Mouse (Mus musculus) kidney, embryonic 15.5 days (tissue): Measurements from ENCODE around the gene Rpl10a. TPM values are rescaled to one million over a fixed set of nuclear protein-coding genes. Genes with fewer than 3 reads are reported as not detected.

Experiments used
- ATAC-seq: fragments of 200-750 bp; cut with Nextera tagmentation; replicated peaks from 2 replicates; pipeline ENCODE4 v1.8.0; 2017; ENCODE audit warnings: moderate TSS enrichment; ENCODE audit not compliant: low FRiP score
- H3K27ac ChIP-seq: fragments of 300-500 bp; sonication (generic); 2 replicates; pipeline ENCODE4 v1.5.1; 2015; ENCODE audit warnings: mild to moderate bottlenecking, inconsistent platforms
- H3K27me3 ChIP-seq: fragments of 300-500 bp; sonication (generic); 2 replicates; pipeline ENCODE4 v1.6.1; 2015; ENCODE audit warnings: inconsistent platforms
- H3K36me3 ChIP-seq: fragments of 300-500 bp; sonication (generic); 2 replicates; pipeline ENCODE4 v1.6.1; 2015; ENCODE audit warnings: inconsistent platforms
- H3K4me1 ChIP-seq: fragments of 300-500 bp; sonication (generic); 2 replicates; pipeline ENCODE4 v1.6.1; 2015; ENCODE audit warnings: inconsistent platforms
- H3K4me2 ChIP-seq: fragments of 300-500 bp; sonication (generic); 2 replicates; pipeline ENCODE4 v1.6.1; 2015; ENCODE audit warnings: moderate library complexity, mild to moderate bottlenecking, inconsistent platforms
- H3K4me3 ChIP-seq: fragments of 300-500 bp; sonication (generic); replicated peaks from 2 replicates; pipeline ENCODE4 v1.5.1; 2015; ENCODE audit warnings: mild to moderate bottlenecking, inconsistent platforms
- H3K9ac ChIP-seq: fragments of 300-500 bp; sonication (generic); 2 replicates; pipeline ENCODE4 v1.6.1; 2015; ENCODE audit warnings: mild to moderate bottlenecking, inconsistent platforms
- H3K9me3 ChIP-seq: fragments of 300-500 bp; sonication (generic); replicated peaks from 2 replicates; pipeline ENCODE4 v1.6.1; 2016; ENCODE audit warnings: inconsistent platforms
- WGBS: fragments of 180-500 bp; shearing (Covaris S2); methylation state at CpG from one replicate; pipeline ENCODE4 v1.1.7; 2015; ENCODE audit warnings: mixed read lengths; 5-methylcytosine and 5-hydroxymethylcytosine counted together
- polyA plus RNA-seq: library from polyadenylated mRNA; unstranded; fragments of >200 nt; fragmentation: Nextera tagmentation; extraction: Ambion mirVana; gene quantifications from 2 replicates; pipeline ENCODE4 v1.2.1, GENCODE M21; 2015

The Rpl10a gene
- polyA plus RNA-seq, 1 experiment from 2014 or later: 643 TPM

- Histone ChIP-seq H3K4me2 (no peak overlapping the region), H3K36me3 (peaks cover 18% of the 10 kb centered on the region), H3K4me1 (peaks cover 41% of the 10 kb centered on the region), H3K27me3 (no peaks in the 10 kb centered on the region), H3K27ac (no peak overlapping the region), H3K9ac (no peak overlapping the region), H3K4me3 (no peak overlapping the region), H3K9me3 (0 out of 2 replicates have a peak, but pooled peaks cover 6% of the 10 kb centered on the region)
- no peak for ATAC-seq
- 74% methylated on average over 11 of the region's 11 CpGs for WGBS
These were observed 37.6 kb upstream of the Rpl10a start for GRCm38 (mm10) chr17:28290671-28291070.

- H3K27me3 ChIP-seq: no peaks in the 10 kb centered on the region
- WGBS: 82% methylated on average over 7 of the region's 7 CpGs
- H3K4me1 ChIP-seq: peaks cover 35% of the 10 kb centered on the region
- ATAC-seq: no peak
- H3K9me3 ChIP-seq: 0 out of 2 replicates have a peak, but pooled peaks cover 6% of the 10 kb centered on the region
- no peak overlapping the region for H3K9ac ChIP-seq
- no peak overlapping the region for H3K27ac ChIP-seq
- H3K4me3 ChIP-seq: no peak overlapping the region
- H3K4me2 ChIP-seq: no peak overlapping the region
- peaks cover 18% of the 10 kb centered on the region for H3K36me3 ChIP-seq
These were observed 36.9 kb upstream of the Rpl10a start for GRCm38 (mm10) chr17:28291346-28291745.

GRCm38 (mm10) chr17:28293716-28294115 is 34.6 kb upstream of the Rpl10a start:
- H3K4me2 ChIP-seq: no peak overlapping the region
- ATAC-seq: no peak
- no peak overlapping the region for H3K9ac ChIP-seq
- 0 out of 2 replicates have a peak, but pooled peaks cover 6% of the 10 kb centered on the region for H3K9me3 ChIP-seq
- whole genome bisulfite sequencing: 51% methylated on average over 4 of the region's 4 CpGs
- peaks cover 35% of the 10 kb centered on the region for H3K36me3 ChIP-seq
- H3K4me1 ChIP-seq: peaks cover 17% of the 10 kb centered on the region; the same call in 1 of the 2 replicates
- no peak overlapping the region for H3K4me3 ChIP-seq
- H3K27me3 ChIP-seq: no peaks in the 10 kb centered on the region
- no peak overlapping the region for H3K27ac ChIP-seq

- H3K27ac ChIP-seq: no peak overlapping the region
- H3K27me3 ChIP-seq: no peaks in the 10 kb centered on the region
- WGBS: 65% methylated on average over 17 of the region's 17 CpGs
- no peak overlapping the region for H3K4me3 ChIP-seq
- no peak overlapping the region for H3K9ac ChIP-seq
- H3K4me1 ChIP-seq: peaks cover 20% of the 10 kb centered on the region
- 0 out of 2 replicates have a peak, but pooled peaks have one; percentile 9 for ATAC-seq
- peaks cover 38% of the 10 kb centered on the region for H3K36me3 ChIP-seq
- H3K4me2 ChIP-seq: no peak overlapping the region
- 0 out of 2 replicates have a peak, but pooled peaks cover 6% of the 10 kb centered on the region for H3K9me3 ChIP-seq
These were observed 33.6 kb upstream of the Rpl10a start for GRCm38 (mm10) chr17:28294449-28295333.

DNA sequence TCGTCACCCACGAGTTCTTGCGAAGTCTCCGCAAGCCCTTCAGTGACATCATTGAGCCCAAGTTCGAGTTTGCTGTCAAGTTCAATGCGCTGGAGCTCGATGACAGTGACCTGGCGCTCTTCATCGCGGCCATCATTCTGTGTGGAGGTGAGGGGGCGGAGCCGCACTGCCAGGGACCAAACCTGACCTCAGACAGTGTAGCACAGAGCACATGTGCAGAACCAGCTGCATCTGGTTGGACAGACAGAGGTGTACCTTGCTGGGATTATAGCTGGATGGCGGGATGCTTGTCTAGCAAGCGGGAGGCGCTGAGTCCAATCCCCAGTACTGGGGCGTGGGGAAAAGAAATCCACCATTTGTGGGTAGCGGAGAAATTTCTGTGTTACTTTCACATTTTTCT is 29.4 kb upstream of the Rpl10a start:
- 0 out of 2 replicates have a peak, but pooled peaks have one; percentile 33 for ATAC-seq

GRCm38 (mm10) chr17:28299669-28300320 is 28.5 kb upstream of the Rpl10a start:
- ATAC-seq: no peak
- Histone ChIP-seq H3K27ac (0 out of 2 replicates have a peak overlapping the region, but pooled peaks have one; percentile 30), H3K36me3 (peaks cover 30% of the 10 kb centered on the region), H3K9ac (no peak overlapping the region), H3K9me3 (no peaks in the 10 kb centered on the region), H3K4me3 (no peak overlapping the region), H3K4me2 (no peak overlapping the region), H3K4me1 (peaks cover 22% of the 10 kb centered on the region), H3K27me3 (no peaks in the 10 kb centered on the region)
- 32% methylated on average over 9 of the region's 11 CpGs for WGBS

More for the DNA sequence above, 29.4 kb upstream of the Rpl10a start:
- H3K4me3 ChIP-seq: no peak overlapping the region
- no peaks in the 10 kb centered on the region for H3K9me3 ChIP-seq
- H3K27me3 ChIP-seq: no peaks in the 10 kb centered on the region
- 93% methylated on average over 17 of the region's 17 CpGs for WGBS
- H3K36me3 ChIP-seq: peaks cover 30% of the 10 kb centered on the region
- H3K27ac ChIP-seq: no peak overlapping the region
- no peak overlapping the region for H3K4me2 ChIP-seq
- no peak overlapping the region for H3K9ac ChIP-seq
- H3K4me1 ChIP-seq: peaks cover 27% of the 10 kb centered on the region

DNA sequence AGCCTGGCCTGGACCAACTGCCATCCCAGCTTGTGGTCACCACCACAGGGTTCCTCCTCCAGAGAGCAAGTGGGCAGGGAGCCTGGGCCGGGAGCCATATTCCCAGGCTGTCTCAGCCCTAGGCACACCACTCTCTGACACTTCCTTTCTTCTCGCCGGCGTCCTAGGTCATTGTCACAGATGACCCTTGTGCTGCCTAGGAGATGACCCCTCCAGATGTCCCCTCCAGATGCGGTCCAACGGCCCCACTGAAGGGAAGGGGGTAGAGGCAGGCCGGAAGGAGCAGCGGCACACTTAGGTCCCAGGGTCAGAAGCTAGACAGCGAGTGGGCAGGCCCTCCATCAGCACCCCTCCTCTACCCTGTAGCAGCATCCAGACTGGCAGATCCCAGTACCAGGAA is 27.9 kb upstream of the Rpl10a start:
- 0 out of 2 replicates have a peak overlapping the region, but pooled peaks have one; percentile 30 for H3K27ac ChIP-seq

DNA sequence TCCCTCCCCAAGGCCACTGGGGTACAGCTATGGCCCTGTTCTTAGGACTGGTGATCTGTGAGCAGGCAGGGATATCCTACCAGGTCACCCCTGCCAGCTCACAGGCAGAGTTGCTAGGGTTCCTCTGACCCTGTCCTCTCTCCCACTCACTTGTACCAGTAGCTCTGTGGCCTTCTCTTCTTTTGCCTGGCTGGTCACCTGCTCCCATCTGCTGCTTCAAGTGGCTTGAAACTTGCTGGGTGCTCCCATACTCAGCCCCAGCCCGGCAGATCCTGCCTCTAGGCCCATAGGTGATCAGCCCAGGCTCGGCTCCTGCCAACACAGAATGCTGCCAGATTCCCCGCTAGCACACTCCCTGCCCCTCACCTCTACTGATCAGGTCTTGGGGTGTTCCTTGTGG is 27.4 kb upstream of the Rpl10a start:
- no peak overlapping the region for H3K4me3 ChIP-seq
- ATAC-seq: no peak
- H3K9me3 ChIP-seq: no peaks in the 10 kb centered on the region
- 62% methylated on average over 3 of the region's 3 CpGs for WGBS
- H3K4me1 ChIP-seq: peaks cover 16% of the 10 kb centered on the region
- no peaks in the 10 kb centered on the region for H3K27me3 ChIP-seq
- H3K4me2 ChIP-seq: no peak overlapping the region
- no peak overlapping the region for H3K27ac ChIP-seq
- H3K36me3 ChIP-seq: peaks cover 25% of the 10 kb centered on the region
- no peak overlapping the region for H3K9ac ChIP-seq

More for the DNA sequence above, 27.9 kb upstream of the Rpl10a start:
- Histone ChIP-seq H3K4me3 (no peak overlapping the region), H3K27me3 (no peaks in the 10 kb centered on the region), H3K9me3 (no peaks in the 10 kb centered on the region), H3K9ac (no peak overlapping the region), H3K4me2 (no peak overlapping the region), H3K36me3 (peaks cover 27% of the 10 kb centered on the region), H3K4me1 (peaks cover 17% of the 10 kb centered on the region)
- ATAC-seq: no peak
- 32% methylated on average over 9 of the region's 9 CpGs for WGBS

DNA sequence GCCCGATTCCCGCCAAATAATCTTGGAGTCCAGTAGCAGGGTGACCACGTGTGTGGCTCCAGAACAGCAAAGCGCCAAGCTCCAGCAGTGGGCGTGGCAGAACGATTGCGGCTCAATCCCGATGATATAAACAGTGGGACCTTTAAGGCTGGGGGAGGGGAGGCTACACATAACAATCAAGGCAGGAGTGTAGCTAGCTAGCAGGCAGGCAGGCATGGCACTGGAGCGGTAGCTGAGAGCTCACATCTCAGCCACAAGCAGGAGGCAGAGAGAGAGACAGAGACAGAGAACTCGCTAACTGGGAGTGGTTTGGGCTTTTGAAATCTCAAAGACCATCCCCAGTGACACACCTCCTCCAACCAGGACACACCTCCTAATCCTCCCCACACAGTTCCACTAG is 23.1 kb upstream of the Rpl10a start:
- no peak for ATAC-seq
- H3K4me3 ChIP-seq: no peak overlapping the region
- 66% methylated on average over 10 of the region's 10 CpGs for WGBS
- no peak overlapping the region for H3K27ac ChIP-seq
- H3K4me2 ChIP-seq: no peak overlapping the region
- peaks cover 14% of the 10 kb centered on the region for H3K4me1 ChIP-seq
- no peaks in the 10 kb centered on the region for H3K9me3 ChIP-seq
- H3K27me3 ChIP-seq: no peaks in the 10 kb centered on the region
- H3K9ac ChIP-seq: no peak overlapping the region
- H3K36me3 ChIP-seq: 0 out of 2 replicates have a peak, but pooled peaks cover 2% of the 10 kb centered on the region

- Histone ChIP-seq H3K4me1 (peaks cover 22% of the 10 kb centered on the region), H3K4me2 (peak overlapping the region; percentile 37), H3K9me3 (no peaks in the 10 kb centered on the region), H3K36me3 (no peaks in the 10 kb centered on the region), H3K27ac (no peak overlapping the region), H3K4me3 (no peak overlapping the region), H3K27me3 (no peaks in the 10 kb centered on the region), H3K9ac (no peak overlapping the region)
- 0 out of 2 replicates have a peak, but pooled peaks have one; percentile 18 for ATAC-seq
- 12% methylated on average over 18 of the region's 18 CpGs for WGBS
These were observed 19.7 kb upstream of the Rpl10a start for GRCm38 (mm10) chr17:28308297-28309195.

- Histone ChIP-seq H3K4me2 (no peak overlapping the region), H3K27ac (no peak overlapping the region), H3K9me3 (no peaks in the 10 kb centered on the region), H3K4me3 (no peak overlapping the region), H3K4me1 (peaks cover 38% of the 10 kb centered on the region), H3K36me3 (peaks cover 6% of the 10 kb centered on the region; the same call in 1 of the 2 replicates), H3K9ac (no peak overlapping the region), H3K27me3 (no peaks in the 10 kb centered on the region)
- no peak for ATAC-seq
- 79% methylated on average over 3 of the region's 3 CpGs for WGBS
These were observed 17.4 kb upstream of the Rpl10a start for GRCm38 (mm10) chr17:28310831-28311230.
